In the genomic region with DNA sequence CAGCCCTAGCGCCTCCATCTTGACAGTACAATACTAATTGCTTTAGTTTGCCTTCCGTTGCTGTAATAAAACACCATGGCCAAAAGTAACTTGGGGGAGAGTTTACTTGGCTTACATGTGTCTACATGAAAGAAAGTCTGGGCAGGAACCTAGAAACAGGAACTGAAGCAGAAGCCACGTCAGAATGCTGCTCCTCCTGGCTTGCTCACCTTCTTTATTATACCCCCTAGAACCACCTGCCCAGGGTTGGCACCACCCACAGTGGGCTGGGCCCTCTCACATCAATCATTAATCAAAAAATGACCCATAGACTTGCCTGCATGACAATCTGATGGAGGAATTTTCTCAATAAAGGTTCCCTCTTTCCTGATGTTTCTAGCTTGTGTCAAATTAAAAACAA, we compare ENCODE assay signal across 15 mouse cellular contexts. TPM values are rescaled to one million over a fixed set of nuclear protein-coding genes. Genes with fewer than 3 reads are reported as not detected.
"Had no signal": no experiment of that assay in that cellular context is flagged by ENCODE, and none has a peak within 500 bp of the region (broad histone marks: within the 10 kb centered on the region; RNA-seq: fewer than 3 reads in every experiment).

No protein-coding gene starts in this region.

- H3K9ac ChIP-seq: limb, embryonic 12.5 days; liver, embryonic 15.5 days; midbrain, embryonic 13.5 days; neural tube, embryonic 15.5 days; stomach, embryonic 15.5 days had no signal

- H3K4me2 ChIP-seq: limb, embryonic 12.5 days; midbrain, embryonic 13.5 days; neural tube, embryonic 15.5 days; stomach, embryonic 15.5 days had no signal

- H3K36me3 ChIP-seq: limb, embryonic 12.5 days; liver, embryonic 15.5 days; midbrain, embryonic 13.5 days; neural tube, embryonic 15.5 days; stomach, embryonic 15.5 days had no signal

- H3K27me3 ChIP-seq: limb, embryonic 12.5 days; liver, embryonic 15.5 days; midbrain, embryonic 13.5 days; neural tube, embryonic 15.5 days; stomach, embryonic 15.5 days had no signal

- H3K27ac ChIP-seq: layer of hippocampus, adult 2 months; limb, embryonic 12.5 days; liver, embryonic 15.5 days; midbrain, embryonic 13.5 days; neural tube, embryonic 15.5 days; stomach, embryonic 15.5 days had no signal

- H3K4me3 ChIP-seq: layer of hippocampus, adult 2 months; limb, embryonic 12.5 days; liver, embryonic 15.5 days; midbrain, embryonic 13.5 days; neural tube, embryonic 15.5 days; stomach, embryonic 15.5 days had no signal

- H3K9me3 ChIP-seq: limb, embryonic 12.5 days; liver, embryonic 15.5 days; midbrain, embryonic 13.5 days; neural tube, embryonic 15.5 days; stomach, embryonic 15.5 days had no signal

- DNase-seq: kidney, postnatal 25 days; liver; lung, adult 2 months; lung, postnatal 4 days; spleen, adult 18-20 months; thymus, postnatal 36 days had no signal

- ATAC-seq: inflammation-experienced regulatory T-cells, adult 6 months; intestine, postnatal 0 days; lung, postnatal 0 days; midbrain, embryonic 13.5 days had no signal

RNA-seq across cellular contexts. Expression of gene Fcrlb, which starts 48.0 kb away (rescaled TPM):
- polyA plus RNA-seq: inflammation-experienced regulatory T-cells, adult 6 months; limb, embryonic 12.5 days had no signal
